Comparison of ENCODE assay signal across 8 mouse cellular contexts in genomic region chr11:62575297-62575658, GRCm38 (mm10). TPM values are rescaled to one million over a fixed set of nuclear protein-coding genes. Genes with fewer than 3 reads are reported as not detected.
DNase-seq lines count a peak whose midpoint lies in the region; ATAC-seq lines count a peak whose summit lies in the region.

No protein-coding gene starts in this region.

- no peaks in the 10 kb centered on the region for H3K36me3 ChIP-seq in hindbrain, embryonic 15.5 days

- H3K9ac ChIP-seq in hindbrain, embryonic 15.5 days = peak overlapping the region; percentile 69

- peak overlapping the region; percentile 98 for H3K4me2 ChIP-seq in hindbrain, embryonic 15.5 days

- peak overlapping the region; percentile 63 for H3K4me3 ChIP-seq in hindbrain, embryonic 15.5 days

- H3K9me3 ChIP-seq in hindbrain, embryonic 15.5 days = no peaks in the 10 kb centered on the region

- no peaks in the 10 kb centered on the region for H3K27me3 ChIP-seq in hindbrain, embryonic 15.5 days

- H3K27ac ChIP-seq in hindbrain, embryonic 15.5 days (replicated peaks) = peak overlapping the region; percentile 81

- peak; percentile 68; the same call in 1 of the 2 replicates for ATAC-seq in hindbrain, embryonic 15.5 days (ENCODE audit: low FRiP score, low read depth)

- peaks cover 15% of the 10 kb centered on the region for H3K4me1 ChIP-seq in hindbrain, embryonic 15.5 days (replicated peaks)

- DNase-seq in R1 (ENCODE audit: low read depth, low spot score) = peak; percentile 89
- DNase-seq in cerebellum, postnatal 25 days = peak; percentile 93 to 95
- peak; percentile 84 to 93 for DNase-seq in frontal cortex, postnatal 36 days (ENCODE audit: low spot score in 2 of 2)
- peak; percentile 74 for DNase-seq in left cerebral cortex, adult 11 months (ENCODE audit: low spot score)
- DNase-seq in lung, postnatal 4 days = peak; percentile 79 to 90
- DNase-seq in retina, postnatal 7 days (ENCODE audit: low read depth, low spot score) = peak; percentile 74
- peak; percentile 74 to 76 for DNase-seq in urinary bladder, adult 18-20 months (ENCODE audit: low spot score in 2 of 2)

- under 1% methylated on average over 9 of the region's 9 CpGs for WGBS in hindbrain, embryonic 15.5 days

RNA-seq across cellular contexts. Expression of gene Trpv2, which starts 1.0 kb away (rescaled TPM):
- 30.9 and 31.2 TPM in 2 replicates for polyA plus RNA-seq in hindbrain, embryonic 15.5 days (2015; fragmentation: Nextera tagmentation; extraction: Ambion mirVana)

RNA-seq across cellular contexts. Expression of gene Ubb, which starts 24.3 kb away (rescaled TPM):
- polyA plus RNA-seq in hindbrain, embryonic 15.5 days (2015; fragmentation: Nextera tagmentation; extraction: Ambion mirVana) = 4,365 and 4,386 TPM in 2 replicates

RNA-seq across cellular contexts. Expression of gene Cenpv, which starts 36.2 kb away (rescaled TPM):
- 56.8 and 57.3 TPM in 2 replicates for polyA plus RNA-seq in hindbrain, embryonic 15.5 days (2015; fragmentation: Nextera tagmentation; extraction: Ambion mirVana)

Comparison
In these comparisons a context has a peak if more than half of its experiments do, and no peak if none do; other contexts are left out.
1. Peak in every context shown above with its lines: DNase-seq, ATAC-seq, H3K4me3 ChIP-seq and H3K27ac ChIP-seq.